Mouse (Mus musculus) lung, postnatal 0 days (tissue): ENCODE results near the gene Creb3l4.

Source experiments
- CTCF ChIP-seq: IDR thresholded peaks from 2 replicates; pipeline ENCODE4 v1.5.1; 2016; ENCODE audit warnings: antibody characterized with exemption, mild to moderate bottlenecking
- EP300 ChIP-seq: IDR thresholded peaks from 2 replicates; pipeline ENCODE4 v1.6.1; 2016; ENCODE audit warnings: antibody characterized with exemption, mild to moderate bottlenecking, control low read depth

DNA sequence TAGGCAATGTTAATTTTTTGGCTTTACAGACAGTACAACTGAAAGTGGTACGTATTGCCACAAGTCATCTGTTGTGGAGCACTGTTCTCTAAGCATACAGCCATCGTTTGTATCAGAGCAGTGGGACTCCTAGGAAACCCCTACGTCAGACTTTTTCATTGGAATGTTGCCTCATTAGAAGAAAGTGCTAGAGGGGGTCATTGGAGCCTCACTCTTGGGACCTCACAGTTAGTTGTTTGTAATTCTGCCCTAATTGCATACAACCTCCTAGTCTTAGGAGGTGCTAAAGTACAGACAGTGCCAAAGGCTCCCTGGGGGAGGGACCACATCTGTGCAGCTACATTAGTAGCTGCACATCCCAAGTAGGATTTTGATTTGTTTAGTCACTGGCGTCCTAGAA is 48.6 kb downstream of the Creb3l4 start:
- TF ChIP-seq CTCF (no peak), EP300 (no peak)
